Mouse (Mus musculus) myocyte (in vitro differentiated cells): Measurements from ENCODE around the gene Trpv4.

Source experiments
- CEBPB ChIP-seq: IDR thresholded peaks from 2 replicates; pipeline ENCODE4 v1.6.1; 2011; ENCODE audit warnings: mild to moderate bottlenecking, moderate library complexity; ENCODE audit not compliant: poor library complexity, insufficient read depth, severe bottlenecking
- MYOG ChIP-seq, 3 experiments: IDR thresholded peaks; one replicate each; pipeline ENCODE4 v1.6.1; 2011; ENCODE audit warnings: control low read depth in 2 of 3, low read depth in 2 of 3, mild to moderate bottlenecking in 2 of 3; ENCODE audit not compliant: insufficient read length in 2 of 3, control insufficient read depth in 1 of 3, insufficient read depth in 1 of 3
- POLR2A ChIP-seq: IDR thresholded peaks from one replicate; pipeline ENCODE4 v1.6.1; 2011; ENCODE audit warnings: low read depth, mild to moderate bottlenecking, control low read depth, moderate library complexity; ENCODE audit not compliant: insufficient read length
- SRF ChIP-seq: IDR thresholded peaks from one replicate; pipeline ENCODE4 v1.6.1; 2011; ENCODE audit warnings: low read depth; ENCODE audit not compliant: control insufficient read depth, insufficient read length
- TCF12 ChIP-seq: IDR thresholded peaks from one replicate; pipeline ENCODE4 v1.6.1; 2011; ENCODE audit warnings: mild to moderate bottlenecking, control low read depth; ENCODE audit not compliant: poor library complexity, insufficient read depth, severe bottlenecking
- USF1 ChIP-seq: IDR thresholded peaks from one replicate; pipeline ENCODE4 v1.6.1; 2011; ENCODE audit warnings: low read depth, mild to moderate bottlenecking, control low read depth, moderate library complexity

DNA sequence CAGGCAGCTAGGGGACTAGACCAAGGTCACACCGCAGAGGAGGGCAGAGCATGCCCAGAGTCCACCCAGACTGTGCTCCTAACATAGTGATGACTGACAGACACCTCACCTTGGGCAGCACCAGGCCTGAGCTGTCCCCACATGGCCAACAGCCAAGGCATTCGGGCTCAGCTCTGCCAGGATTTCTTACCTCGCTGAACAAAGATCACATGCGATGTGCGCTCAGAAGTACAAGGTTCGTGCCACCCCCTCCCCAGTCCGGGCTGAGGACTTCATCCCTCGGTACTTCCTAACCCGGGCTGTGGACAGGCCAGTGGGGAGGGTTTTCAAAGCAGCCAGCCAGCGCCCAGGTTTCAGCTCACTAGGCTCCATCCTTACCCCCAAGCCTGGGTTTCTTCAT lies 795 bp downstream of the Trpv4 start:
- TF ChIP-seq POLR2A (no peak), CEBPB (no peak), MYOG (IDR thresholded peaks at IDR 0.05; ENCODE audit: control insufficient read depth in 1 of 3, insufficient read depth in 1 of 3, insufficient read length in 2 of 3, low read depth in 2 of 3) (no peak), TCF12 (no peak), SRF (no peak), USF1 (no peak)
